Mouse (Mus musculus) forebrain, embryonic 13.5 days (tissue): ENCODE measurements around the gene 4930590J08Rik. TPM values are rescaled to one million over a fixed set of nuclear protein-coding genes. Genes with fewer than 3 reads are reported as not detected.

ENCODE experiments used
- polyA plus RNA-seq: library from polyadenylated mRNA; unstranded; fragments of >200 nt; fragmentation: Nextera tagmentation; extraction: Ambion mirVana; gene quantifications from 2 replicates; pipeline ENCODE4 v1.2.1, GENCODE M21; 2015

4930590J08Rik gene
- polyA plus RNA-seq, 1 experiment from 2014 or later = 0.62 TPM

Other genes with a start within 250 kb of the 4930590J08Rik start
- 68.2 and 73.1 TPM in 2 replicates for gene Slc6a6, start 218.8 kb upstream of the 4930590J08Rik start, polyA plus RNA-seq
- gene Grip2, start 75.6 kb upstream of the 4930590J08Rik start, polyA plus RNA-seq = 2.2 and 3.1 TPM in 2 replicates
- 48.7 and 60.7 TPM in 2 replicates for gene Ccdc174, start 24.8 kb upstream of the 4930590J08Rik start, polyA plus RNA-seq
- 5.2 and 6.0 TPM in 2 replicates for gene Fgd5, start 76.1 kb downstream of the 4930590J08Rik start, polyA plus RNA-seq
- 21.7 and 24.9 TPM in 2 replicates for gene Nr2c2, start 188.6 kb downstream of the 4930590J08Rik start, polyA plus RNA-seq